Mouse (Mus musculus) brain, embryonic 14.5 days (tissue): ENCODE measurements around the gene Atf1.

ENCODE experiments used
- CTCF ChIP-seq: fragments of 200-500 bp; IDR thresholded peaks from 2 replicates; pipeline ENCODE4 v1.5.1; 2012; ENCODE audit warnings: inconsistent platforms, mild to moderate bottlenecking, moderate library complexity, borderline replicate concordance; ENCODE audit not compliant: insufficient read depth, insufficient read length; ENCODE audit errors: extremely low read depth
- POLR2A ChIP-seq: fragments of 200-500 bp; IDR thresholded peaks from 2 replicates; pipeline ENCODE4 v1.6.1; 2012; ENCODE audit warnings: mild to moderate bottlenecking, inconsistent platforms, borderline replicate concordance; ENCODE audit not compliant: poor library complexity, insufficient read depth, insufficient read length, severe bottlenecking; ENCODE audit errors: extremely low read depth

- no peak for TF ChIP-seq CTCF
- TF ChIP-seq POLR2A, result no peak
Observed at GRCm38 (mm10) chr15:100290858-100291257, 63.2 kb downstream of the Atf1 start.
